Comparison of ENCODE assay signal across 11 mouse cellular contexts in the genomic region with DNA sequence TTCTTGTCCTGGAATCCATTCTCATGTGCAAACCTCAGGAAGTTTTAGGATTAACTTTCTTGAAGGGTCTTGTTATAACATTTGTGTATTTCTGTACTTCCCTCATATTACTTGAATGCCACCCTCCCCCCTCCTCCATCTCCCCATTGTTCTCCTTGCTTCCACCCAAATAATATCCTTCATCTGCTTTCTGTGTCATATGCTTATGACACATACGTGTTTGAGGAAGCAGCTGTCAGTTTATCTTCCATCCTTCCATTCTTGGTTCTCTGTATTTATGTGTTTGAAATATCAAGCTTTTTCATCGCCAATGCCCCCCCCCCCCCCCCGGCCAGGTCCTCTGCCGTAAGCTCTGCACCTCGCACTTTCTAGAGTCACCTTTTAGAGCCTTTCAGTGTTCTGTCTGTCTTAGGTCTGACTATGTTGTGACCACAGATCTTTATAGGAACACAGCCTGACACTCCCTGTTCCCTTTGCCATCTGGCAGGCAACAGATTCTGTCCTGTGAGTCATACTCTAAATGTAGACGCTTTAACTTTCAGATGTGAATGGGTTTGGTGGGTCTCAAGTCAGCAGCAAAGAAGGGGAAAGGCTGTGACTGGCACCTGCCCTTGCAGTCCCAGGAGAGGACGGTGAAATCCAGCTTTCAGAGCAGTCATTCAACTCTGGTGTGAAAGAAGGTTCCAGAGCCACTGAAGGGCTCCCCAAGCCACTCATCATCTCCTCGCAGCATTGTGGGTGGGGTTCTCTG. TPM values are rescaled to one million over a fixed set of nuclear protein-coding genes. Genes with fewer than 3 reads are reported as not detected.
DNase-seq lines count a peak whose midpoint lies in the region; ATAC-seq lines count a peak whose summit lies in the region.
"Had no signal": no experiment of that assay in that cellular context is flagged by ENCODE, and none has a peak within 500 bp of the region (broad histone marks: within the 10 kb centered on the region; RNA-seq: fewer than 3 reads in every experiment).

No protein-coding gene starts in this region.

- no peaks in the 10 kb centered on the region for H3K36me3 ChIP-seq in midbrain, embryonic 10.5 days
- H3K36me3 ChIP-seq: embryonic facial prominence, embryonic 13.5 days; limb, embryonic 10.5 days had no signal

- H3K9me3 ChIP-seq in midbrain, embryonic 10.5 days (replicated peaks), result no peaks in the 10 kb centered on the region
- H3K9me3 ChIP-seq: embryonic facial prominence, embryonic 13.5 days; limb, embryonic 10.5 days had no signal

- H3K27me3 ChIP-seq in midbrain, embryonic 10.5 days (ENCODE audit: low read depth, poor library complexity, severe bottlenecking), result no peaks in the 10 kb centered on the region
- H3K27me3 ChIP-seq: embryonic facial prominence, embryonic 13.5 days; Patski had no signal

- ATAC-seq in granulocyte monocyte progenitor cell, adult 5-6 weeks (replicated peaks; ENCODE audit: poor library complexity, severe bottlenecking), result peak; percentile 24
- ATAC-seq: Patski had no signal

- DNase-seq in right cerebral cortex, adult 18-20 months, result peak; percentile 59
- DNase-seq in right cerebral cortex, postnatal 4 days, result no peak
- peak; percentile 50 to 58 for DNase-seq in layer of hippocampus, adult 8-10 months (ENCODE audit: low spot score in 2 of 2)
- peak; percentile 50 for DNase-seq in telencephalon, adult 2 months (ENCODE audit: low read depth, low spot score)
- no peak for DNase-seq in spleen, adult 12 weeks (ENCODE audit: low spot score)
- DNase-seq in spleen, postnatal 14 days (ENCODE audit: low spot score in 2 of 2), result no peak
- DNase-seq in midbrain, embryonic 10.5 days (ENCODE audit: low spot score), result no peak

- WGBS in midbrain, embryonic 10.5 days, result 91% methylated on average over 8 of the region's 8 CpGs

- no peak overlapping the region for H3K27ac ChIP-seq in midbrain, embryonic 10.5 days (replicated peaks)
- H3K27ac ChIP-seq: embryonic facial prominence, embryonic 13.5 days; limb, embryonic 10.5 days had no signal

- no peaks in the 10 kb centered on the region for H3K4me1 ChIP-seq in midbrain, embryonic 10.5 days
- H3K4me1 ChIP-seq: embryonic facial prominence, embryonic 13.5 days had no signal

- H3K4me3 ChIP-seq in midbrain, embryonic 10.5 days, result no peak overlapping the region
- H3K4me3 ChIP-seq: embryonic facial prominence, embryonic 13.5 days; limb, embryonic 10.5 days had no signal

RNA-seq across cellular contexts. Expression of gene Mitf, which starts 48.7 kb away (rescaled TPM):
- 6.6 and 11.3 TPM in 2 replicates for total RNA-seq in granulocyte monocyte progenitor cell, adult 5-6 weeks (2014; fragmentation: Nextera tagmentation)
- total RNA-seq in granulocyte monocyte progenitor cell, adult 5-6 weeks (2017), result 7.4 and 7.5 TPM in 2 replicates
- 10 to 100 TPM in 3 of 4 experiments, 1 to 10 TPM in 1; 9.7 to 12.9 (median 10.8) TPM for total RNA-seq in layer of hippocampus, adult 8-10 months (2022)
- 0.82 and 1.6 TPM in 2 replicates for polyA plus RNA-seq in midbrain, embryonic 10.5 days (2016; fragmentation: Nextera tagmentation; extraction: Ambion mirVana)

Comparison
In these comparisons a context has a peak if more than half of its experiments do, and no peak if none do; other contexts are left out.
1. DNase-seq: peak in right cerebral cortex, adult 18-20 months (single experiment), layer of hippocampus, adult 8-10 months (2 of 2) and telencephalon, adult 2 months (single experiment); none in right cerebral cortex, postnatal 4 days (single experiment), spleen, adult 12 weeks (single experiment), spleen, postnatal 14 days (0 of 2) and midbrain, embryonic 10.5 days (single experiment).